Mouse (Mus musculus): Measurements from ENCODE around the gene Rasgrp3. TPM values are rescaled to one million over a fixed set of nuclear protein-coding genes. Genes with fewer than 3 reads are reported as not detected.

Gene Rasgrp3
- total RNA-seq, 2 experiments from 2014 or later = 25.2 to 29.7 TPM

- DNase-seq (ENCODE audit: low spot score) = no peak
- intact Hi-C loops (cut with DNase I) = loop anchor here (10.0 kb wide), 1 partner anchor 128 kb away; no protein-coding TSS in a partner anchor
Observed at GRCm38 (mm10) chr17:75532469-75532986, 96.8 kb downstream of the Rasgrp3 start.

- DNase-seq (ENCODE audit: low spot score) = no peak
- intact Hi-C loops (cut with DNase I) = loop anchor here (5.0 to 10.0 kb wide), 4 partner anchors 72 to 727 kb away; no protein-coding TSS in a partner anchor
Observed at GRCm38 (mm10) chr17:75534314-75535020, 98.8 kb downstream of the Rasgrp3 start.

- DNase-seq (ENCODE audit: low spot score) = no peak
- intact Hi-C loops (cut with DNase I) = loop anchor here (2.0 to 10.0 kb wide), 5 partner anchors 73 to 728 kb away; no protein-coding TSS in a partner anchor
Observed at GRCm38 (mm10) chr17:75535612-75536011, 99.9 kb downstream of the Rasgrp3 start.

DNA sequence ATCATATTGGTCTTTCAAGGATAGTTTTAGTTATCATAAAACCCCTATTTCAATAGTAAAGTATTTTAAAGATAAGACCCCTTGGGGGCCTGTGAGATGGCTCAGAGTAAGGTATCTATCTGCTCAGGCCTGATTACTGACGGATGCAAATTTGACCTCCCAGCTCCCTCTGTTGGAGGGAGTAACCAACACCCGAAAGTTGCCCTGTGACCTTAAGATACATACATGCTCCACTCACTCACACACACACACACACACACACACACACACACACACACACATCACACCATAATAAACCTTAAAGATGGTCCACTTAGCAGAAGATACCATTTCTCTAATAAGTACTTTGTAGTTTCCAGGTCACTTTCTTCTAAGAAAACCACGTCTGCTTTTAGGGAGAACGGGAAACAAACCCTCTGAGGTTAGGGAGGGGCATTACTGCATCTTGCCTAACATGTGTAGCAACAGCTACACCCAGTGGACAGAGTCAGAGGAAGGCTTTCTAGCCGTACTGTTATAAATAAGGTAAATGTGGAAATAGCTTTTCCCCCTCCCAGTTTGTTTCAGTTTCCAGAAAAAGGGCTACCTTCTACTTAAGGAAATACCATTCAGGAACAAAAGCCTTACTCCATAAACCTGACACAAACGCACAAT is 100.8 kb downstream of the Rasgrp3 start:
- no peak for DNase-seq (ENCODE audit: low spot score)

DNA sequence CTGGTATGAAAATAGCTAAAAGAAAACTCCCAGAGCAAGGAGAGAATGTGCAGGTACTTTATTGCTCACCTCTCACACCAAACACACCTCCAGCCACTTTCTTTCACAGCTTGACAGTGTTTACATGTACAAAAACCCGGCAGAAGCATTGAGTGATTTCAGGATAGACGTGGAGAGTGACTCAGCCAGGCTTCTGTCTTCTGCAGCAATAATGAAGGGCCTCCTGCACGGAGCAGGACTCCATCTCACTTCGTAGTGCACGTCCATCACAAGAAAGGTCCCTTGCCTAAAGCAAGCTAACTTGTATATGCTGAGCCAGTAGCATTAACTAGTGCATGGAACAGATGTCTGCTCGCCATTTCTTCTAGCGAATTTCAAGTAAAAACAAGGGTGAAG is 101.4 kb downstream of the Rasgrp3 start:
- DNase-seq (ENCODE audit: low spot score) = no peak
- intact Hi-C loops (cut with DNase I) = loop anchor here (2.0 to 10.0 kb wide), 5 partner anchors 75 to 730 kb away; no protein-coding TSS in a partner anchor

More for the DNA sequence above, 100.8 kb downstream of the Rasgrp3 start:
- intact Hi-C loops (cut with DNase I) = loop anchor here (2.0 to 10.0 kb wide), 5 partner anchors 74 to 729 kb away; no protein-coding TSS in a partner anchor

GRCm38 (mm10) chr17:75538431-75538830 is 102.7 kb downstream of the Rasgrp3 start:
- intact Hi-C loops (cut with DNase I) = loop anchor here (5.0 to 10.0 kb wide), 4 partner anchors 76 to 731 kb away; no protein-coding TSS in a partner anchor
- DNase-seq (ENCODE audit: low spot score) = no peak

- no peak for DNase-seq (ENCODE audit: low spot score)
- intact Hi-C loops (cut with DNase I) = loop anchor here (5.0 to 10.0 kb wide), 4 partner anchors 77 to 732 kb away; no protein-coding TSS in a partner anchor
Observed at GRCm38 (mm10) chr17:75539130-75539529, 103.4 kb downstream of the Rasgrp3 start.

DNA sequence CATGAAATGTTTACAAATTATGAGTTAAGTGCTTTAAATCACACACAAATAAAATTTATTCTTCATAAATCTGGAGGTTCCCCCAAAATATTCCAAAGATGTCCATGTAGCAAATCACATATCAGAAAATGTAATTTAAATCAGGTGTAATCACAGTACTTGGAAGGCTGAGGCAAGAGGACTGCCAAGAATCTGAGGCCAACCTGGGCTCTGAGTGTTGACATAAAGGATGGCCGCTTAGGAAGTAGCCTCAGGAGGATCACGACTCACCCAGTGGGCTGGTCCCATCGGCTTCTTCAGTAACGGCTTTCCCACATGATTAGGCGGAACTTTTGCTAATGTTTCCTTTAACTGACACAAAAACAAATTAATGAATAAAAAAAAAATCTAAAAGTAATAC is 104.1 kb downstream of the Rasgrp3 start:
- no peak for DNase-seq (ENCODE audit: low spot score)
- intact Hi-C loops (cut with DNase I) = loop anchor here (5.0 to 10.0 kb wide), 4 partner anchors 78 to 733 kb away; no protein-coding TSS in a partner anchor

DNA sequence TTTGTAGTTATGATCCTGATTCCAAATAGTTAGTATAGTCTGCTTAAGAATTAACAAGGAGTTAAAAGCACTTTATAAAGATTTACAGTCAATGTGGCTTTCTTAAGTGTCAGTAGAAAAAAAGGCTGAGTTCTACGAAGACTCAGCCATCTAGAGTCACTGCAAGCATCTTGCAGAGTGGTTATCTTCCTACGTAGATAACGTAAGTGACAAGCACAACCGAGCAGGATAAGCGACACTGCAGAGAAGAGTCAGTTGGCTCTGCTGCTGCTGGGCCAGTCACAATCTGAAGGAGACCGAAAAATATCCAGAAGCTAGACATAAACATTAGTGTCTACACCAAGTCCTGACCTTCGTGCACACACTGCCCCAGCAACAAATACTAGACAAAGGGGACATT is 107.7 kb downstream of the Rasgrp3 start:
- DNase-seq (ENCODE audit: low spot score) = no peak
- intact Hi-C loops (cut with DNase I) = no loop called here

- DNase-seq (ENCODE audit: low spot score) = no peak
- intact Hi-C loops (cut with DNase I) = no loop called here
Observed at GRCm38 (mm10) chr17:75544262-75544661, 108.6 kb downstream of the Rasgrp3 start.

DNA sequence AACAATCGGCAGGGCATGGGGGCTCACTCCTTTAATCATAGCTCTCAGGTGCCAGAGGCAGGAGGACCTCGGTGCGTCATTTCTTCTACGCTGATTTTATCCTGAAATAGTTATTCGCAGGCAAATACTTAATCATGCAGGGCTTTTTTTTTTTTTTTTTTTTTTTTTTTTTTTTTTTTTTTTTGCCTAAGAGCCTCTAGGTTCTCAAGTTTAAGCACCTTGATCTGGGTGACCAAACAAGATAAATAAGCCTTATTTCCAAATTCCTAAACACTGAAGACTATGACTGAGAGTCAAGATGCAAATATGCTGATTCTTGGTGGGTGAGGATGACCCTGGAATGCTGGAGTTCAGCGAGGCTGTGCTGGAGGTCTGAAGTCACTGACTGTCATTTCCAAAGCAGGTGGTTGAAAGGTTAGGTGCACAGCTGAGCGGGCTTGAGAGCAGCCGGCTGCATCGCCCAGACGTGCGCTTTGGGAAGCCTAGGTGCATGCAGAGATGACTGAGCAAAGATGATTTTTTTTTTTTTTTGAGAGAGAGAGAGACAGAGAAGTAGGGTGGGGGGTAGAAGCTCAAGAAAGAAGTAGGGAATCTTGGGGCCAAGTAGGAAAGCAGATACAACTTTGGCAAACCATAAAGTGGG is 115.2 kb downstream of the Rasgrp3 start:
- intact Hi-C loops (cut with DNase I) = no loop called here
- DNase-seq (ENCODE audit: low spot score) = no peak

GRCm38 (mm10) chr17:75551512-75552400 is 116.1 kb downstream of the Rasgrp3 start, which contains the start of gene Fam98a:
TSS of gene Fam98a (minus strand) at chr17:75551946.
- intact Hi-C loops (cut with DNase I) = no loop called here
- peak; percentile 95 for DNase-seq (ENCODE audit: low spot score)

DNA sequence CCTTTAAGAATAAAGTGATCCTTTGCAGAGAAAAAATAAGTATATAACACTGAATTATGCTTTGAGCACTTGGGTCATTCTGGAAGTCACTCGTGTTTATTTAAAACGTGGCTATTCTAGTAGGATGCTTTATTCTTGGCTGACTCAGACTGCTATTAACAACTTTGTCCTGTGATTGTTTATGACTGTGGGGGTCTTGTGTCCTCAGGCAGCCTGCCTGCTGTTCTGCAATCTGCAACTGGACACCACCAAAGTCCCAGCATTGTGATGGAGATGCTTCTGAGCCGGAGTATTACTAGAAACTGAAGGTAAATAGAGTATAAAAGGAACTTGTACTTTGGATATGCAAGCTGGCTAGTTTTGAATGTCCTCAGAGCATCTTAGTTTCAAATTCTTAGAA is 121.3 kb downstream of the Rasgrp3 start:
- DNase-seq (ENCODE audit: low spot score) = no peak
- intact Hi-C loops (cut with DNase I) = no loop called here

DNA sequence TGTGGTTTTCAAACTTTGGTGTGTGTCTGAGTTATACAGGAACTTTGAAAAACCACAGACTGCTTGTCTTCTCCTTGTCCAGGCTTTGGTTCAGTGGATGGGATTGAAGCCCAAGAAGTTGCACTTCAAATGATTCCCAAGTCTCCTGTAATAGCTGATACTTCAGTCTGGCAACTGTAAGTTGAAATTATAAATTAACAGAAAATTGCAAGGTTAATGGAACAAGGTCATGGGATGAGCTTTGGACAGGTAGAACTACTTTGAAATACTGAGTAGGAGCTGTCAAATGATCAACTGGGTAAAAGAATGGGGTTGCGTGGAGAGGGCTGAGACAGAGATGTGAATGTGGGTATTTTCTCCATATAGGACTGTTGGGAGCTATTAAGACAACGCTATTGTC is 122.3 kb downstream of the Rasgrp3 start:
- DNase-seq (ENCODE audit: low spot score) = no peak
- intact Hi-C loops (cut with DNase I) = no loop called here

GRCm38 (mm10) chr17:75575608-75576007 is 139.9 kb downstream of the Rasgrp3 start:
- no peak for DNase-seq (ENCODE audit: low spot score)
- intact Hi-C loops (cut with DNase I) = no loop called here

Measured in heart, postnatal 25 days (tissue).